Mouse (Mus musculus) adrenal gland, postnatal 36 days (tissue): ENCODE results near the gene Nap1l3. TPM values are rescaled to one million over a fixed set of nuclear protein-coding genes. Genes with fewer than 3 reads are reported as not detected.

ENCODE experiments used
- DNase-seq, 2 experiments: peaks; one replicate each; pipeline ENCODE4 v3.0.0; 2021; ENCODE audit warnings: mixed read lengths in 1 of 2
- long read RNA-seq, 2 experiments: library from polyadenylated mRNA; stranded (forward); transcript quantifications; one replicate each; pipeline ENCODE4 v2.0.0; 2021; ENCODE audit warnings: borderline sequencing depth in 2 of 2
- total RNA-seq, 2 experiments: library from RNA; stranded (reverse); gene quantifications; 2 replicates each; pipeline ENCODE4 v1.2.3; 2021

The Nap1l3 gene
- total RNA-seq: 1 to 10 TPM; 2.3 to 3.0 TPM
- long read RNA-seq, experiment 1, partial matches to known transcripts: 0 of 3 reads
- long read RNA-seq, experiment 1, other reads (novel, unspliced or antisense): 0 of 3 reads
- long read RNA-seq, experiment 2, partial matches to known transcripts: 0 of 1 reads
- long read RNA-seq, experiment 2, other reads (novel, unspliced or antisense): 0 of 1 reads

DNA sequence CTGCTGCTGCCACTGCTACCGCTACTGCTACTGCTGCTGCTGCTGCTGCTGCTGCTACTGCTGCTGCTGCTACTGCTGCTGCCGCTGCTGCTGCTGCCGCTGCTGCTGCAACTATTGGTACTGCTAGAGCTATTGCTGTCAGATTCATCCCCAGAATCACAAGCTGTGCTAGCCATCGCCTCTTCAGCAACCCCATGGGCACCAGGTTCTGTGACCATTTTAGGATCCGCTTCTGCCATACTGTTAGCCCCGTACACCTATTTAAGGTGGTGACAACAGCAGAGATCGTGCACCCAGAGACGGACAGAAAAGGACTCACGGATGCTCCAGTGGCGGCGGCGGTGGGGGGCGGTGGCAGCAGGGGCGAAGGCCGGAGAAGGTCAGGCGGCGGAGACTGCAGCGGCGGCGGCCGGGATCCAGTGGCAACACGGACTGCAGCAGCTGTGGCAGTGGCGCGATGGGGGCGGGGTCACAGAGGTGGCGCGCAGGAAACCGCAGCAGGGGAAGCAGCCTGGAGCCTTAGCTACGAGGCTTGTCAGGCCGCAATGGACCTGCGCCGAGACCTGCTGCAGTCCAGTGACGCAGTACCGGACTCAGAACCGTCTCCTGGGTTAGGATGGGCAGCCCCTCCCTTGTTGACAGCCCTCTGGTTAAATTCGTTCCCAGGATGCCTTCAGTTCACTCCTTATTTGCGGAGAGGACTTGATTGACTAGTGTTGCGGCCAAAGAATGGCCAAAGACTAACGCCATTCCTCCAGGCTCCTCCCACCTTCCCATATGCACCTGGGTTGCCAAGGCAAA is at the start of gene Nap1l3:
Gene Nap1l3 (minus strand): TSS at position 621 of the 801 bp plus-strand sequence.
- DNase-seq: peak; percentile 65 to 72

DNA sequence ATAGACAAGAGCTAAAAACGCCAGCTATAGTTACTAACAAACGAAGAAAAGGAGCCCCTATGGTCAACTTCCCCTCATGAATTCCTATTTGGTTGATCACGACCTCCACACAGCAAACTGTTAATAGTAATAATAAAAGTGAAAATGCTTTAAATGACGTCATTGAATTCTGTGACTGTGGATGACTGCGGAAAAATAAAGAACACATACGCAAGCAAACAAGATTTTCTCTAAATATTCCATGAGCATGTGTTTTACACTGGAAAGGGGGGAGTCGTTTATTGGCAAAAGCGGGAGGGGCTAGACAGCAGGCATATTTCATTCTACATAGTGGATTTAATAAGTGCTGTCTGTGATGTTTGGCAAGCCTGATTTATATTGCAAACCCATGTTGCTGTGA is 451 bp upstream of the Nap1l3 start:
- DNase-seq: no peak
